Comparison of ENCODE assay signal across 10 mouse cellular contexts in the genomic region with DNA sequence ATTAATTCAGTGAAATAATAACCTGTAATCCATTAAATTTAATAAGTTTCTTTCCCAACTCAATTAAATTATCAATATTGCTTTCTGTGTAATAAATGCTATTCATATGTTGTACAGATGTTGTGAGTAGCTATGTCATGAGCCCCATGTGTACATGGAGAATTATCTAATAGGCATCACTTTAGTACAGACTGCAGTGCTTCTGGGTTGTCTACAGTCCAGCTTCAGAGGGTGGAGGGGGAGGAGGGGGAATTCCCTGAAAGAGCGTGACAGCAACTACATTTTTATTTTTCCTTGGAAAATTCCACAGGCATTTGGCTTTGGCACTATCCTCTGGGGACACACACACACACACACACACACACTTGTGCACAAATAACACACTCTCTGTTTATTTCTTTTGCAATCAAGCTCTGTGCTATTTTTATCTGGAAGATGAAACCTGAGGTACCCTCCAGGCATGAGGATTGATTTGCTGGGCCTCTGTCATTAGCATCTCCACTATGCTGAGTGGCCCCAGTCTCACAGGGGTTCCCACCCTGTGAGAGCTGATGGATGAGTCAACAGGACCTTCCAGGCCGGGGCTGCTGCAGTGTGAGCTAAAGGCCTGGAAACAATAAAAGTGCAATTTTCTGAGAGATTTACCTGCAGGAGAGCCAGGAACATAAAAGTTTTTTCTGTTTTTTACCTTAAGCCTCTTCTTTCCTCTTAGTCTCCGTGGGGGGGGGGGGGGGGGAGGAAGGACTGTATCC. TPM values are rescaled to one million over a fixed set of nuclear protein-coding genes. Genes with fewer than 3 reads are reported as not detected.
A peak's percentile ranks its signal among the peaks of the same experiment; 100 is the strongest.
DNase-seq lines count a peak whose midpoint lies in the region; ATAC-seq lines count a peak whose summit lies in the region.
"Had no signal": no experiment of that assay in that cellular context is flagged by ENCODE, and none has a peak within 500 bp of the region (broad histone marks: within the 10 kb centered on the region; RNA-seq: fewer than 3 reads in every experiment).

No protein-coding gene starts in this region.

- ATAC-seq in kidney, embryonic 14.5 days (ENCODE audit: low FRiP score, low TSS enrichment) = no peak; the same call in 1 of the 2 replicates

- 17% methylated on average over 3 of the region's 3 CpGs for WGBS in kidney, embryonic 14.5 days

- no peaks in the 10 kb centered on the region for H3K27me3 ChIP-seq in kidney, embryonic 14.5 days (ENCODE audit: control insufficient read depth, insufficient read depth, low read length)

- DNase-seq in kidney, adult 18-20 months = peak; percentile 4
- DNase-seq in embryo, embryonic 11 days = peak; percentile 38
- peak; percentile 30 for DNase-seq in gastrocnemius, postnatal 25 days
- DNase-seq in lung, postnatal 25 days (ENCODE audit: low spot score) = peak; percentile 31
- no peak for DNase-seq in frontal cortex, postnatal 25 days (ENCODE audit: low spot score in 2 of 2)
- no peak for DNase-seq in spleen, postnatal 14 days (ENCODE audit: low spot score in 2 of 2)
- DNase-seq: right cerebral cortex, adult 18-20 months had no signal

- no peaks in the 10 kb centered on the region for H3K9me3 ChIP-seq in kidney, embryonic 14.5 days (ENCODE audit: control insufficient read depth, low read length)

- H3K36me3 ChIP-seq in kidney, embryonic 14.5 days (ENCODE audit: control insufficient read depth, insufficient read depth, low read length) = no peaks in the 10 kb centered on the region

- H3K27ac ChIP-seq in kidney, embryonic 14.5 days (ENCODE audit: low read depth, low read length) = no peak overlapping the region
- H3K27ac ChIP-seq: macrophage had no signal

- no peak overlapping the region for H3K4me3 ChIP-seq in kidney, embryonic 14.5 days (ENCODE audit: low read length)
- H3K4me3 ChIP-seq: erythroblast, embryonic 14.5 days had no signal

- H3K4me1 ChIP-seq in kidney, embryonic 14.5 days (ENCODE audit: control insufficient read depth, insufficient read depth, low read length) = no peaks in the 10 kb centered on the region

- H3K4me2 ChIP-seq in kidney, embryonic 14.5 days (replicated peaks; ENCODE audit: low read depth, low read length) = no peak overlapping the region

- H3K9ac ChIP-seq in kidney, embryonic 14.5 days (ENCODE audit: low read depth, low read length) = no peak overlapping the region

RNA-seq across cellular contexts. Expression of a gene that starts 23.2 kb away (rescaled TPM):
- polyA plus RNA-seq in kidney, embryonic 14.5 days (2014; fragmentation: Nextera tagmentation; extraction: Ambion mirVana) = 1.4 and 2.5 TPM in 2 replicates
- total RNA-seq in gastrocnemius, postnatal 25 days (2021) = 10 to 100 TPM; 64.0 to 64.8 TPM
- polyA plus RNA-seq: erythroblast, embryonic 14.5 days; macrophage had no signal

Comparison
In these comparisons a context has a peak if more than half of its experiments do, and no peak if none do; other contexts are left out.
1. DNase-seq: peak in kidney, adult 18-20 months (single experiment), embryo, embryonic 11 days (single experiment), gastrocnemius, postnatal 25 days (single experiment) and lung, postnatal 25 days (single experiment); none in frontal cortex, postnatal 25 days (0 of 2) and spleen, postnatal 14 days (0 of 2).